Mouse (Mus musculus) 3T3-L1 (cell line): ENCODE measurements around the gene Scn4b.
A peak's percentile ranks its signal among the peaks of the same experiment; 100 is the strongest.

ENCODE experiments used
- DNase-seq: peaks from one replicate; pipeline ENCODE4 v3.0.0-alpha.2; 2015; ENCODE audit warnings: low read depth, low spot score

The Scn4b gene

DNA sequence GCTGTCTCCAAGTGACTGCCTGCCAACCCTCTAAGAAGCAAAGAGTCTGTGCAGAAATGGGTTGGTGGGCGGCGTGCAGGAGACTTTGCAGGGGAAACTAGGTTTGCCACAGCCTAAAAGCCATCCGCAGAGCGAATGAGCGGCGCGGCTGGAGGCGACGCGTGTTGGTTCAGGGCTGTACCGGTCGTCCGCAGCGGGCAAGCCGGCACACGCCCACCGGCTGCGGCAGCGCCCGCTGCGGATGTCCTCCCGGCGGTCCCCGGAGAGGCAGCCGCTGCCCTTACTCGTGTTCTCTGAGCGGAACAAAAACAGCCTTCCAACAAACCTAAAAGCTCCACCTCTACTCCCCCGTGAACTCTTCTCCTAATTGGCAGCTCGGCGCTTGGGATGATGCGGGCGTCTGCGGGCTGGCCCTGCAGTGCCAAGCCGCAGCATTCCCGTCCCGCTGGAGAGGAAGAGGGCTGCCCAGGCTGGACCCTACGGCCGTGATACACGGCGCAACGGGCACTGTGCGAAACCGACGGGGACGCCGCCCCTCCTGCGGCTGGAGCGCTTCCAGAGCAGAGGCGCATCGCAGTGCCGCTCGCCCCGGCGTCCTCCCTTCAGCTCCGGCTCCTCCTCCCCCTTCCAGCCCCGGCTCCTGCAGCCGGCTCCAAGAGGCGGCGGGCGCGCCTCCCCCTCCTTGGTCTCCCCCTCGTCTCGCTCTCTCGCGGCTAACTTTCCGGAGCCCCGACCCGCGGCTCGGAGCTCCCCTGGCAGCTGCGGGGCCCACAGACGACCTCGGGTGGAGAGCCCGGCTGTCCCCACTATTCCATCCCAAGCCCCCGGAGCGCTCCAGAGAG, at the start of gene Scn4b:
Gene Scn4b, plus strand, starts transcription at position 205 of the 842 bp plus-strand sequence.
- no peak for DNase-seq

DNA sequence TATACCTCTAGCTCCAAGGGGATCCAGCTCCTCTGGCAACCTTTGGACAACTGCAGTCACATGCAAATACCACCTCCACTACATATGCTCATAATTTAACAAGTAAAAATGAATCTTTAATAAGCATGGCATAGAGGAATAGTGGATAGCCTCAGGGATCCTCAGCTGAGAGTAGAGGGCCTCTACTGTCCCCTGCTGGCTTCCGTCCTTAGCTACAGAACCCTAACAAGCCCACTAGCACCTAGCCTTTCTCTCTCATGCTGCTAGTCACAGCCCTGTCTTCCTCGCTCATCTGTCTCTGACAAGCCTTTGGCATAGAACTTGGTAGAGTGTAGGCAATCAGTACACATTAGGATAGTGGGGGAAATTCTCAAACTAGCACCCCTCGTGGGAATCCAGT, 47.4 kb upstream of the Scn4b start:
- DNase-seq: no peak

DNA sequence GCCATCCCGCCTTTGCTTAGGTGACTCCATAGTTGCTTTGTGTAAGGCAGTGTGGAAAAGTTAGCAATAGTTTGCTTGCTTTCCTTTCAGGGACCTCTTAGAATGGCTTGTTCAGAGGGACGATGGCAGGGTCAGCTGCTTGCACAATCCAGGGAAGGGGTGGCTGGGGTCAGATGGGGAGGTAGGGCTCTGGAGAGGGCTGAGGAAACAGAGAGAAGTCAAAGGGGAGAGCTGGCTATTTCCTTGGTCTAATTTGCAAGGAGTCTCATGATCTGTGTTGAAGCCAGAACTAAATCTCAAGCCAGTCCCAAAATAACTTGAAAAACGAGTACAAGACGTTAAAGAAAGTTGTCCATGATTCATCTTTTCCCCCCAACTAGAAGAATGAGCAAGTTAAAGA, 45.6 kb upstream of the Scn4b start:
- no peak for DNase-seq

DNA sequence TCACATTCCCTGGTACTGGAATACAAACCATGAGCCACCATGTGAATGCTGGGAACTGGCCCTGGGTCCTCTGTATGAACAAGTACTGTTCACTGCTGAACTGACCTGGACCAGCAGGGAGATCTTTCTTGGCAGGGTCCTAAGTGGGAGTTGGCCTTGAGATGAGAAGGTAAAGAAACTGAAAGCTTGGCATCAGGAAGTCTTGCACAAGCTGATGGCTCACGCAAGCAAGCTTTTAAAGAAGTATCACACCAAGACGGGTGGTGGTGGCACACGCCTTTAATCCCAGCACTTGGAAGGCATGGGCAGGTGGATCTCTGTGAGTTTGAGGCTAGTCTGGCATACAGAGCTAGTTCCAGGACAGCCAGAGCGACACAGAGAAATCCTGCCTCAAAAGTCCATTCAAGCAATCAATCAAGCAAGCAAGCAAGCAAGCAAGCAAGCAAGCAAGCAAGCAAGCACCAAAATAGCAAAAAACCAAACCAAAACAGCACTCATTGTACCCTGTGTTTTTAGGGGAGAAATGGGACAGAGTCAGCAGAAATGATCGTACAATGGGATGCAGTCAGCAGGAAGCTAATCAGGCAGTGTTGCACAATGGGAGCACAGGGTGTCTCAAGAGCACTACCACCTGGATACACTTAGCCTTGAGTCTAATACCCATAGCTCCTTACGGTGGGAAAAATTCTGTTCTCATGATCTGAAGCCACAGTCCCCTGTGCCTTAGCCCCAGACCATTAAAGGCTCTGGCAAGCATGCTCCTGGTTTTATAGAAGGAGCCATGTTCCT, 42.9 kb upstream of the Scn4b start:
- no peak for DNase-seq

DNA sequence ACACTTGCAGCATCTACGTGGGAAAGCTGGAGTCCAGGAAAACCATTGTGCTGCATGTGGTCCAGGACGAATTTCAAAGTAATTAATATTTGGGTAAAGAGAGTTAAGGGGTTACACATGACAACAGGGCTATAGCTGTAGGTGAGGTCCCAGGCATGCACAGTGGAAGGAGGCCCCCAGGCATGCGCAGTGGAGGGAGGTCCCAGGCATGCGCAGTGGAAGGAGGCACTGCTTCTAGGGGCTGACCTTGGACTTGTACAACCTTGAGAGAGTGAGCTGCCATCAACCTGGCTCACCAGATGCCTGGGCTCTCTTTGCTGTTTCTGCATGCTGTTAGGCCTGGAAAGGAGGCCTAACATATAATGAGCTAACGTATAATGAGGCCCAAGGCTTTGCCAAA, 40.3 kb upstream of the Scn4b start:
- DNase-seq: no peak

DNA sequence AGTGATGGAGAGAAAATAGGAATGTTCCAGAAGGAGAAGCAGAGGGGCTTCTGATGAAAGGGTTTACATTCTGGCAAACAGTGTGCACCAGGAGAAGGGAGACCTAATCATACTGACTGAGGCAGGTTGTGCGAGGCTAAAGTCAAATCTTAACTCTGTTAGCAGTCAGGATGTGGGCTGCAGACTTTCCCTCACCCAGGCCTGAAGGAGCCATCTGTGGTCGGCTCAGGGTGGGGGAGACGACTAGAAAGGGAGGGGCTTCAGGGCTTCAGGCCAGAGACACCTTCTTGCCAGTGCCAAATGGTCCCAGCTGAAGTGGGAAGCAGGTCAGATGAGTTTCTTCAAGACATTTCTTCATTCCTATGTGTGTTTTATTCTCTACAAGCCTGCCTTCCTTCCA, 39.8 kb upstream of the Scn4b start:
- DNase-seq: no peak

DNA sequence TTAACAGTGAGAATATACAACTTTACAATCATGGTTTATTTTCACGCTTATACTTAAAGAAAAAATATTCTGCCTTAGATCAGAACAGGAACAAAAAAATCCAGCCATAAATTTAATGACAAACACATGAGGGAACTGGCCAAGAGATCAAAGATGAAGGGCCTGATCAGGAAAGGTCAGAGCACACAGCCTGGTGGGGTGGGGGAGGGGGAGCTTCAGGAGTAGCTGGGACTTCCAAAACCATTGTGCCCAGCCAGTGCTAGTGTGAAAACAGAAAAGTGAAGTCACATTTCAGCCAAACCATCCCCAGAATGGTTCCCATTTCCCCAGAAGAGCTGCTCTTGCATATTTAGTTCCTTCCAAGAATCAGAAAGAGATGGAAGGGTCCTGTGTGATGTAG, 35.7 kb upstream of the Scn4b start:
- DNase-seq: no peak

DNA sequence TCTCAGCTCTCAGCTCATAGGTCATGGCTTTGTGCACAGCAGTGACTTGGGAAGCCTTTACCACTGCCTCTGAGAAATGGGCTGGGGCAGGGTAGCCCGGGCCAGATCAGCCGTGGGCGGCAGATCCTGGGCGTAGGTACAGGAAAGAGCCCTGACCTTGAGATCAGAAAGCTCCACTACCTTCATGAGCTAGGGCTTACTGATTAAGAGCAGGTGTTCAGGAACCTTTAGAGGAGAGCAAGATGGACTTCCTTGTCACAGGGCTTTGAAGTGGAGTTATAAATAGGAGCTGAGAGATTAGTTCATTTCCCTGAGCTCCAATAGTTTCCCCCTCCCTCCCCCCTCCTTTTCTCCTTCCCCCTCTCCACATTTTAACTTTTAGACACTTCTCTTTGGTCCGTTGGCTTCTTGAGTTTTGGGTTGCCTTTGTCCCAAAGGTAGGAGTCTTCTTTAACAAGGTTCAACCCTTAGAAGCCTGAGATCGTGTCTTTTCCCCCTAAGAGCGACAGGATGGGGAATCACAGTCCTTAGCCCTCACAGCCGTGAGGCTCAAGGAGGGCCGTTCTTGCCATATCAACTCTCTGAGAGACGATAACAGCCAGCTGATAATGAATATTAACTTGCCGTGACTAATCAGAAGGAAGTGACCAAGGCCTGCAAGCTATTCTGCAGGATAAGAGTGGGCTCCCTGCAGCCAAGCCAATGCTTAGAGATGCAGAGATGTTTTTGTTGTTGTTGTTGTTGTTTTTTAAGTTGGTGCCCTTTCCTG, 34.8 kb upstream of the Scn4b start:
- DNase-seq: no peak

DNA sequence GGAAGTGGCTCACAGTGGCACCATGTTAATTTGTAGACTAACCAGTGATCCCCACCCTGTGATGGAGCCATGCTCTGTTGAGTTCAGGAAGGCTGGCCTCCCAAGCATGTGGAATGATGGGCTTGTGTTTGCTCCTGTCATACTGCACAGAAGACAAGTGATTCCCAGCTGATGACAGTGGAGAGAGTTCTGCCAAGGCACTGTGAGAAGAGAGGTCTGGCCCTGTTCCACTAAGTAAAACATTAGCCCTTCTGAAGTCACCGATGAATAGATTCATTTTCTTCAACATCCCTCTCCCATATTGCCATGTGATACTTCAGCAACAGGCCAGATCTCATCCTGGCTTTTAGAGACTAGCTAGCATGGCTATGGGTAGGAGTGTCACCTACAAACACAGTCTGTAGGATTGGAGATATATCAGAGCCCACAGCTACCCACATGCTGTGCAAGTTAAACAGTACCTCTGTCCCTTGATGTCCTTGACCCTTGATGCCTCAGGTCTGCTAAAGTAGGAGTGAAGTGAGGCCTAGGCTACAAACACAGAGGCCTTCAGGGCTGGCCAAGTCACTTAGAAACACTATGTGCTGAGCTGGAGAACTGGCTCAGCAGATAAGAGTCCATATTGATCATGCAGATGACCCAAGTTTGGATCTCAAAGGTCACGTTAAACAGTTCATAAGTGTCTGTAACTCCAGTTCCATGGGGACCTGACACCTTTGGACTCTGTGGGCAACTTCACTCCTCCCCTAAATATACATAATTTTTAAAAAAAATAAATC, 32.4 kb upstream of the Scn4b start:
- DNase-seq: no peak

DNA sequence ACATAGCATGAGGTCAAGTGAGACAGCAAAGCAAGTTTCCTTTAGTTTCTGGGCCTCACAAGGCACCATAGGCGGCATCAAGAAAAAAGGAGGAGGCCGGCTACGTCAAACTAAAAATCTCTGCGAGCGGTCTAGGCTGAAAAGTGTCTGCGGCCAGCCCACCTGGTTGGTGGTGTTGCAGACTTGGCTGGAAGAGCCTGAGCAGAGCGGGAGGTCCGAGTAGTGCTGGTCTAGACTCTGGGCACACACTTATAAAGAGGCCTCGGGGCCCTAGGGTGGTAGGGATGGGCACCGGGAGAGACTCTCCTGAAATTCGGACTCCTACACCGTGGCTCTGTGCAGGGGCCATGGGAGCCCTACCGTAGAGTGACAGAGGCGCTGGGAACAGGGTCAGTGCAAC, 22.5 kb upstream of the Scn4b start:
- no peak for DNase-seq

DNA sequence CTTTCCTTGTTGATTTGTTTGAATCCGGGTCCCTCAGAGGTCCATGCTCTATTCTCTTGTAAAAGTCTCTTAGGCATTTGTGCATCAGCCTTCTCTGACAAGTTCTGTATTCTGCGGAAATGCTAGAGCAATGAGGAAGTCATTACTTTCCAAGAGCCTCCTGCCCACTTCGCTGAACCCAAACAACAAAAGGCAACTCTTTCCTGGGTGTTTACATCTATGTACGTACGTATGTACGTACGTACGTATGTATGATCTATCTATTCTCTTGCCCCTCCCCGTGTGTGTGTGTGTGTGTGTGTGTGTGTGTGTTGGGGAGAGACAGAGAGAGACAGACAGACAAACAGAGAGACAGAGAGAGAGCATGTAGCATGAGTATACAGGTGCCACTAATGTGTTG, 21.4 kb upstream of the Scn4b start:
- DNase-seq: no peak

DNA sequence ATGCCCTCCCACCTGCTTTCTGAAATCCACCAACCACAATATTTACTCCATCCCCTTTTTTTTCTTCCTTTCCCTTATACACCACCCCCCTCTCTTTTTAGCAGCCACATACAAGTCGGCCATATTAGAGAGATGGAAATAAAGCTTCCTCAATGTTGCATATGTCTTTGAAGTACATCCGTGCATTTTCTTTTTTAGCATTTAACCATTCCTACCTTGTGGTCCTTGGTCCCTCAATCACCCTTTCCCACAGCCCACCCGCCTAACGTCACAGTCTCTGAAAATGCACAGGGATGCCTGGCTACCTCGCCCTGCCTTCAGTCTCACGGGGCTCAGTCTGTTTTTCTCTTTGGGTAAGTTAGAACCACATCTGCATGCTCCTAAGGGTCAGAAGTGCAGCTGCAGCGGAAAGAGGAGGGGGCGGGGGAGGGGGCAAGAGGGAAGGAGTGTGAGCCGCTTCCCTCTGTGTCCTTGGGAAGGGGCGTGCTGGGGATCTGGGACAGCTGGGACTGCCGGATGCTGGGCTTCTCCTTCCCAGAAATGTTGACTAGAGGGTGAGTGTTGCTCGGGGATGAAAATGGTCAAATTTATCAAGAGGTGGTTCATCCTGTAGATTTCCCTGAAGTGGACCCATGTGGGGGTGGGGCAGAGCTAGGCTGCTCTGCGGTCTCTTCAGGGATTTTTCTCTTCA, 20.3 kb upstream of the Scn4b start, which contains the start of gene Scn2b:
Gene Scn2b, plus strand, starts transcription at position 42 of the 691 bp plus-strand sequence.
- no peak for DNase-seq

DNA sequence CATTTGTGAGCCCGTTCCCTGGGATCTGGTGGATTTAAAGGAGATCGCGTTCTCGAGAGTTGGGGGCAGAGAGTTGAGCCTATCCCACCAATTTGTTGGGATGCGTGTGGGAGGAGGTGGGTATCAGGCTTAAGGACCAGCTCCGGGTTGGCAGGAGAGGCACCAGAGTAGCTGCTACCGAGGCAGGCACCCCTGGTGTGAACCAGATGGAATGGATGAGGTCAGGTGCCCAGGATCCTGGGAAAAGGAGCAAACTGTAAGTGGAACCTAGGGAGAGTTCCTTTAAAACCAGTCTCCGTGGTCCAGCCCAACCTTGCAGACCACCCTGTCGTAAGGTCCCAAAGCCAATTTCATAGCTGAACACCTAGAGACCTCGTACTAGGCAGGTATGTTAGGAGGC, 19.6 kb upstream of the Scn4b start:
- no peak for DNase-seq

DNA sequence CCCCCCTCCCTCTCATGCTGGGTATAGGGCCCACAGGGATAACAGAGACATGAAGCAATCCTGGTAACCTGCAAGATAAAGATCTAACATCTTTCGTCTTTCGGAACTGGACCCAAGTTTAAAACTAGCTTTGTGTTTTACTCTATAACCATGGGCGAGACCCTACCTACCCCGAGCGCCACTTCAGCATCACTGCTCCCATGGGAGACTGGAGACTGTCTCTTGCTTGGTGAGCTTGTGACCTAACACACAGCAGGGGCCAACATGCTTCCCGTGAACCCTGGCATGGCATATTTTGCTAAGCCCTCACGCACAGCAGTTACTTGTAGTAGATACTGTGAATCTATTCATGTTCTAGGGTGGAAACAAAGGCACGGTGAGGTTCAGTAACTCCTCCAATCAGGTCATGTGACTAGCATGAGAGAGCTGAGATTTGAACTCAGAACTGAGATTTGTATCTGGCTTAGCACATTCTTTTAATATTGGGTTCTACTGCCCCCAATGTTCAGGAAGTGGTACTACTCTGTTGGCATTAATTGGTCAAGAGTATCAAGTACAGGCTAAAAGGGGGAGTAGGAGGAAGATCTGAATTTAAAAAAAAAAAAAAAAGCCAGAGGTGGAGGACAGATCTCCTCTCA, 18.8 kb upstream of the Scn4b start:
- DNase-seq: no peak

DNA sequence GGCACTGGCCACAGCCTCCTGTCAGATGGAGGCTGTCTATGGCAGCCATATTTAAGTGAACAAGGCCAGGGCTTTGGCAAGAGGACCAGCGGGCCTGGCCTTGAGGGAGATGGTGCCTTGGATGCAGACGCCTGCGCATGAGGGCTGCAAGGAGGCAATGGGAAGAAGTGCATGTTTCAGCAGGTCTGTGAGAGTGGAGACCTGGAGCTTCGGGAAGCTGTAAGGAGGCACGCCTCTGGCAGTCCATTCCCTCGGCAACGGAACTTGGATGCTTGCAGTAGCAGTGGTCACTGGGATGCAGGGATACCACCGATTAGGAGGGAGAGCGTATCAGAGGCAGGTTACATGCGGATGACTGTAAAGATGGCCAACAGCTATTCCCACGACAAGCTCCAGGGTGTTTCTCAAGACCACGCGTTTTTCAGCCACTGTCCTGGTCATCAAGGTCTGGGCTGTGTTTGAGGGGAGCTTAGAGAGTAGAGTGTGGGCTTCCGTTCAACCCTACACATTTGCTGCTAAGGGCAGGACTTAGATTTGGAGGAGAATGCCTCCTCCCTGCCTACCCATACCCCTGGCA, 18.2 kb upstream of the Scn4b start:
- DNase-seq: no peak

DNA sequence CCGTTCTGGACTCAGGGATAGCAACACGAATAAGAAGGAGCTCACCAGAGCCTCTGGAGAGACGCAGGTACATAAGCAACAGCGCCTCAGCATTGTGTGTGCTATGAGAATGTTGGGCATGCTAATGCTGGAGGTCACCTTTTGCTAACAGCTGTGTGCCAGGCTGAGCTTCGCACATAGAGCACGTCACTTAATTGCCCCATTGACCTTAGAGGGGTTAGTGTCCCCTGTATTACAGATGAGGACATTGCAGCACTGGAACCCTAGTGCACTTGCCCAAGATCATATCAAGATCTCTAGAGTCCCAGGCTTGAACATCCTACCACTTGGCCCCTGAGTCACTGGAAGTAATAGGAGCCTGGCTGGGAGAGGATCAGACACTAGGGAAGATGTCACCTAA, 17.6 kb upstream of the Scn4b start:
- DNase-seq: no peak

DNA sequence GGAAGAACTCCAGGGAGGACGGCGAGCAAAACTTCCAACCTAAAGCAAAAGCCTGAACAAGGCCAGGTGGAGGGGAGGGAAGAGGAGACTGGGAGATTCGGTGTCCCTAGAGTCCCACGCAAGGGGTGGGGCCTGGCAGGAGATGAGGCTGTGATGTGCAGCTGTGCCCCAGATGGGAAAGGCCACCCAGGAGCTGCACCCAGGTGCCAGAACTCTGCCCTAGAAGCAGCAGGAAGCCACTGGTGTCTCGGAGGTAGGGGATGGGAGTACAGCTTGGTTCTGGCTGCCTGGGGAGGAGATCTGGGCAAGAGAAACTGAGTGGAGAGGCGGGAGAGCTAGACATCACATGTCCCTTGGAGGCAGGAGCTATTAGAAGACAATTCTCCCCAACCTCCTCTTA, 17.2 kb upstream of the Scn4b start:
- no peak for DNase-seq

DNA sequence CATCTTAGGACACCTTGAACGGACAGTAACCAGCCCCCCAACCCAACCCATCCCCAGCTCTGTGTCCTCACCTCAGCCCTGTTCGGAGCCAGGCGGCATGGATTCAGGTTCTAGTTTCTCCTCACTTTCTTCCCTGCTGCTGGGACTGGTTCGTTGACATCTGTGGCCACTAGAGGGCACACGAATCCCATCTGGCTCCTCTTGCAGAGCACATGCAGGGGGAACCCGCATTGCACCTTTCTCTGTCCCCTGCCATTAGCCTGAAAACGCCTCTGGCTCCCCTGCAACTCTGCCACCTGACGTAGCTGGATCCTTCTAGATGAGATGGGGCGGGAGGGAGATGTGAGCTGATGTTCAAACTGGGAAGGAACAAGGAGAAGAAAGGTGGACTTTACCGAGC, 16.4 kb upstream of the Scn4b start:
- peak; percentile 71 for DNase-seq

DNA sequence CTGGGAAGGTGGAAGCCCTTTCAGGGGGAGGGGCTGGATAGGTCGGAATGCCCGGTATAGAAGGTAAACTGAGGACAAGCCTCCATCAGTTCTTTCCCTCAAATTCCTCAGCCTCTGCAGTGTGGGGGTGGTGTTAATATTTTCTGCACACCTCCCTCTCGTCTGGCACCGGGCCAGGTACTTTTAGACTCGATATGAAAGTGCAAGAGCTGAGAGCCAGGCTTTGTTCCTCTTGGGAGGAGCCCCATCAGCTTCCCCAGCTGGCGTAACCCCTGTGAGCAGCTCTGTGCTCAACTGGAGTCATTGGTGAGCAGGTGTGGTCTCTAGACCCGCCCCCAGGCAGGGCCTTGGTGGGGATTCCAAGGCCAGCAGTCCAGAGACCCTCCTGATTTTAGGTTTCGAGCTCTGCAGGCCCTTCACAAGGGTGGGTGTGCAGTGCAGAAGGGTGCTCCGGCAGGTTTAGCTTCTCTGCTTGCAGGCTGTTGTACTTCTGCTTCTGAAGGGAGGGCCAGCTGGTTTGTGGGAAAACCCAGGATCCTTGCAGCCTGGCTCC, 15.9 kb upstream of the Scn4b start:
- no peak for DNase-seq

DNA sequence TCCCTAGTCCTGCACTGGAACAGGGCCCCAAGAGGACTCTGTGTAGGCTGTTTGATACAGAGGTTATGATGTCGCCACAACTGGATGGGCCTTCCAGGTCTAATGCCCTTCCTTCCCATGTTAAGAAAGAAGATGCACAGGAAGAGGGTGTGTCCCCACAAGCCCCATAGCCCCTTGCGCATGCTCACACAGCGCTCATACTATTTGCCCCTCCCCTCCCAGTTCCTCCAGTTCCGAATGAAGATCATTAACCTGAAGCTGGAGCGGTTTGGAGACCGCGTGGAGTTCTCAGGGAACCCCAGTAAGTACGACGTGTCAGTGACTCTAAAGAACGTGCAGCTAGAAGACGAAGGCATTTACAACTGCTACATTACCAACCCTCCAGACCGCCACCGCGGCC, 13.0 kb upstream of the Scn4b start:
- DNase-seq: no peak
